Mouse (Mus musculus): Measurements from ENCODE around the gene Sass6. TPM values are rescaled to one million over a fixed set of nuclear protein-coding genes. Genes with fewer than 3 reads are reported as not detected.
"Not testable (repeated sequence)": the region's sequence is repeated elsewhere in the genome, so short reads cannot be mapped to it uniquely, and the experiment has no call there.

Sass6 gene
- total RNA-seq, 1 experiment from 2014 or later: 4.7 TPM

- DNase-seq: no peak
These were observed 38.2 kb downstream of the Sass6 start for GRCm38 (mm10) chr3:116632971-116633370.

GRCm38 (mm10) chr3:116634091-116634490, 39.3 kb downstream of the Sass6 start:
- no peak for DNase-seq

GRCm38 (mm10) chr3:116634853-116635252, 40.1 kb downstream of the Sass6 start:
- no peak for DNase-seq

- DNase-seq: no peak
These were observed 41.0 kb downstream of the Sass6 start for GRCm38 (mm10) chr3:116635799-116636198.

- DNase-seq: no peak
These were observed 43.1 kb downstream of the Sass6 start for GRCm38 (mm10) chr3:116637693-116638476.

GRCm38 (mm10) chr3:116638572-116638971, 43.8 kb downstream of the Sass6 start:
- no peak for DNase-seq

GRCm38 (mm10) chr3:116640024-116640423, 45.2 kb downstream of the Sass6 start:
- no peak for DNase-seq

- no peak for DNase-seq
These were observed 47.1 kb downstream of the Sass6 start for GRCm38 (mm10) chr3:116641811-116642371.

GRCm38 (mm10) chr3:116642373-116642772, 47.6 kb downstream of the Sass6 start:
- DNase-seq: no peak

- no peak for DNase-seq
These were observed 51.6 kb downstream of the Sass6 start for GRCm38 (mm10) chr3:116646387-116646786.

- no peak for DNase-seq
These were observed 54.0 kb downstream of the Sass6 start for GRCm38 (mm10) chr3:116648805-116649204.

GRCm38 (mm10) chr3:116650698-116651097, 55.9 kb downstream of the Sass6 start:
- no peak for DNase-seq

GRCm38 (mm10) chr3:116652033-116652446, 57.3 kb downstream of the Sass6 start:
- no peak for DNase-seq

- no peak for DNase-seq
These were observed 58.6 kb downstream of the Sass6 start for GRCm38 (mm10) chr3:116653278-116653945.

GRCm38 (mm10) chr3:116654051-116654450, 59.3 kb downstream of the Sass6 start:
- not testable (repeated sequence) for DNase-seq

GRCm38 (mm10) chr3:116656184-116656965, 61.6 kb downstream of the Sass6 start:
- no peak for DNase-seq

GRCm38 (mm10) chr3:116658928-116659565, 64.3 kb downstream of the Sass6 start:
- DNase-seq: no peak

GRCm38 (mm10) chr3:116659856-116660430, 65.2 kb downstream of the Sass6 start:
- no peak for DNase-seq

GRCm38 (mm10) chr3:116661288-116661869, 66.6 kb downstream of the Sass6 start:
- no peak for DNase-seq

- DNase-seq: peak; percentile 60
These were observed 67.2 kb downstream of the Sass6 start for GRCm38 (mm10) chr3:116661870-116662414.

- DNase-seq: peak; percentile 100
These were observed 67.7 kb downstream of the Sass6 start, which contains the start of gene Mfsd14a for GRCm38 (mm10) chr3:116662463-116662863. Gene Mfsd14a (minus strand): TSS chr3:116662677.
